Mouse (Mus musculus): ENCODE measurements at regions not wholly inside any gene's neighbourhood (a gene's known extent, or its start where the extent isn't known, plus 50 kb on each side); places are given as distances from the start of the nearest gene placed in this dataset.

DNA sequence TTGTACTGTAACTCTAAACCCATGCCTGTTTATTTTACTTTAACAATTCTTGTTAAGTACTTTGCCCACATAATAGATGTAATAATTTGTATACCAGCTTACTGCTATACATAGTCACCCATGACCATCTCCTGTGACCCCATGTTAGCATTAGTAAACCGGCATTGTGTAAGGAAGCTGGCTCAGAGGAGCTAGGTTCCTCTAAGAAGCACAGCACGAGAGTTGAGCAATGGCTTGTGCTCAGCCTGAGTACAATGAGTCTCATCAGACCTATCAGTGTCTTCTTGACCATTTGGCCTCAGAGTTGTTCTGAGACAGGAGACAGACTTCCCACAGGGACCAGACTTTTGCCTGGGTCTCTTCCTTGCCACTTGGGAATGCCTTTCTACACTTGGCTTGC lies 279.6 kb downstream of the Maf start:
- no peak for DNase-seq

DNA sequence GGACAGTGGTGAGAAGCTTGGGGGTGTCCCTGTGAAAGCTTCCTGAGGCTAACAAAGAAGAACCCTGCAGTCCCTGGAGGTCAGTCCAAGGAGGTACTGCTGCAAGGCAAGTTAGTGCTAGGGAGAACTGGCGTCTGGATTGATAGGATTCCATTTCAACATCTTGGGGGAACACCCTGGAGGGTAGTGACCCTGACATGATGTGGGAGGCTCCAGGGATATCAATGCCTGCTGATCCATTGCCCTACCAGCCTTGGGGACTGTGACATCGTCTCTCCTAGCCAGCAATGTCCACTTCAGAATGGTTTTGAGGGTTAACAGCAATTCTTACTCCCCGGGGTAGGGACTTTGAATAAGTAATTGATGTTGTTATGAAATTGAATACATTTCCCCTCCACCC lies 280.1 kb downstream of the Maf start:
- no peak for DNase-seq

GRCm38 (mm10) chr8:115426543-115426942 lies 281.1 kb downstream of the Maf start:
- no peak for DNase-seq

DNA sequence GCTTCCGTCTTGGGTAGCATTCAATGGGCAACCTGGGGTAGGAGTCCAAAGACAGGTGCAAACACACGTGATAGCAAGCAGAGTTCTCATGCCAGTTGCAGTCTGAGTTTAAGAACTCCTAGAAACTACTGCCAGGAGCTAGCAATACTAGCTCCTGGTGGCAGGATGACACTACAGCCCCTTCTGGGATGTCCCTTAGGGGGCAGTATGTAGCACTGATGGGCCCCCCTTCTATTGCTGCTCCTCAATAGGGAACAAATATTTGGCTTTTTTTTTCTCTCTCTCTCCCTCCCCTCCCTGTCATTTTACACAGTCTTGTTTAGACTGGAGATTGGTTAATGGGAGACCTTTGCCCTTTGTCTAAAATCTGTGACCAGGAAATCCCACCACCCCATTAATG lies 282.2 kb downstream of the Maf start:
- no peak for DNase-seq

DNA sequence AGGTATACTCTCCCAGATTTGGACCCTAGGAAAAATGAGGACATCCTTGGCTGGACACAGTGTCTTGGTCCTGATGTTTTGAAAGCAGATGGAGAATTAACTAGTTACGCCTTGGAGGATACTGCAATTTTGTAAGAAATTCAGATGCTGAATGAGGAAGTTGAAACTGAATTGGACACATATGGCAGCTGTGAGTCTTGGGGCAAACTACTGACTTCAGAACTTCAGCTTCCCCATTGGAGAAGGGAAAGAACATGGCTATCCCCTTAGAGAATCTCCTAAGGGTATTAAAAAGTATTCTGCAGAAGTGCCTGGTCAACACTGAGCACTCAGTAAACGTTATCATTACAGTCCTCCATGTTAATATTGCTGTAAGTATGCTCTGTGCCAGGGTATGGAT lies 283.9 kb downstream of the Maf start:
- no peak for DNase-seq

GRCm38 (mm10) chr8:115423056-115423455 lies 284.5 kb downstream of the Maf start:
- peak; percentile 42 for DNase-seq

- DNase-seq: no peak
These were observed 287.1 kb downstream of the Maf start for GRCm38 (mm10) chr8:115420536-115420935.

- DNase-seq: no peak
These were observed 287.5 kb downstream of the Maf start for GRCm38 (mm10) chr8:115420131-115420530.

DNA sequence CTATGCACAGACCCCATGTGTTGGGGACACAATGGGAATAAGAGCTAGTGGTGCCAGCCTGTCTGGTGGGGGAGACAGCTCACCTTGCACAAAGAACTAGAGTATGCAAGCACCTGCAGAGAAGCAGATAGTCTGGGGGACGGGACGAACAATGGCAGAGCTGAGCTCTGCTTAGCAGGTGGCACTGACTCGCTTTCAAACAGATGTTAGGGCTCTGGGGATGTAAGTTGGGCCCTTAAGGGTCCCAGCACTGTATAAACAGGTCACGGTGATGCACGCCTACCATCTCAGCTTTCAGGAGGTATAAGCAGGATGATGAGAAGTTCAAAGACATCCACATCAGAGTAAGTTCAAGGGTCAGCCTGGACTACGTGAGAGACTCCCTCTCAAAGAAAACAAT lies 289.5 kb downstream of the Maf start:
- no peak for DNase-seq

DNA sequence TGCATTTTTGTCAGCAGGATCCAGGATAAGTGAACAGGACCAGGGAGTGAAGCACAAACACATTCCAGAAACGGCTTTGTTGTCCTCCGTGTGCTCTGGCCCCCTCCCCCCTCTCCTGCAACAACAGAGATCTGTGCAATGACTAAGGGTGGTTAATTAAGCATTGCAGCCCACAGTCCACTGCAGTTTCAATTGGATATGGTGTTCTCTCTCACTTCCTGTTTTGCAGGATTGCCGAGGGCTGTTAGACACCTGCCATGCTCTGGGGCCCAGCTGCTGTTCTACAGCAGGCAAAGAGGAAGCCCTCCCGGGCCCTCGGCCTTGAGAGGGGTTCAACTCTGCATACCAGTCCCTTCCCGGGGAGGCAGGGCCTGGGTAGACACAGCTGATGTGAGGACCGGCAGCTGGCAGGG lies 293.5 kb downstream of the Maf start:
- peak; percentile 32 for DNase-seq

DNA sequence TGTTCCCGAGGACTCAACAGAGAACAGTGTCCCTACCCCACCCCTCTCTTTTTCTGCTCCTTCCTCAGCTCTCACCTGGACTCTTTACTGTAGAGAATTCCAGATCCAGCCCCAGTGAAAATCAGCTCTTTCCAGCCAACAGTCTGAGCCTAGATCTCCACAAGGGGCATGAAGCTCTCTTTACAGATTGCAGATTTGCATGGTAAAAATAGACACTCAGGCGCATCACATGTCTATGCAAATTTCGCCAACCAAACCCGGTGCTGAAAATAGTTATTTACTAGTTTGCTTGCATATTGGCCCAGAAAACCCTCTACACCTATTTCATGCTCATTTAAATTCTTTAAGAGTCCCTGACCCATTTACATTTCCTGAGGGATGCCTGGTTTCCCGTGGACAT lies 295.8 kb downstream of the Maf start:
- DNase-seq: no peak

DNA sequence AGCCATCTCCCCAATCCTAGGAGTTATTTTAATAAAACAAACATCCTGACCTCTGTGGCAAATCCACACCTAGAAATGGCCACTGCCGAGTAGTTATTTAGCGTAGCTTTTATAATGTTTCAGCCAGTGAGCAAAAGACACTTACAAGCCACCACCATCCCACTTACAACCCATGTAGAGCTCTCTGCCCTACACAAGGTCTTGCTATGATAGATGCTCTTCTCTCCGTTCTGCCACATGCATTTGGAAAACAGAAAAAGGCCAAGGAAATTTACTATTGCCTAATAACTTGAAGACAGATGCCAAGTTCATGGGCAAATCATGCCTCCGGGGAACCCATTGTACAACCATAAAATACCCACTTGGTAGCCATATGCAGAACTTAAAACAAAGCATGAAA lies 296.5 kb downstream of the Maf start:
- DNase-seq: no peak

DNA sequence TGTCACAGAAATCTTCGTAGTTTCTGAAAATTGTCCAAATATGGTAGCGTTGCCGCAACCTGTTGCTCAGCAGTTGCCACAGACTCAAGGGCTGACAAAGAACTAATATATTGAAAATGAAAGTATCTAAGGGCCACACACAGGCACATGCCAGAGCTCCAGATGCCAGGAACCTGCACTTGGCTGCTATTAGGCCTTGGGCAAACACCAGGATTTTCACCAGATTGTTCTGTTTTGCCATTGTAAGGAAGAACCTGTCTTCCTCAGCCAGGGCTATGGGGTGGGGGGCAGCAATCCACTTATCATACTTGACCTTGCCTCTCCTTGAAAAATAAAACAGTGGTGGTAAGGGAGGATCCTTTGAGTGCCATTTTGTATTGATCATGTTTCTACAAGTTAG lies 297.4 kb downstream of the Maf start:
- no peak for DNase-seq

- no peak for DNase-seq
These were observed 300.1 kb downstream of the Maf start for GRCm38 (mm10) chr8:115407535-115407934.

GRCm38 (mm10) chr8:115403601-115404000 lies 304.0 kb downstream of the Maf start:
- DNase-seq: no peak

- DNase-seq: peak; percentile 51
These were observed 305.0 kb downstream of the Maf start for GRCm38 (mm10) chr8:115402471-115403197.
